Mouse (Mus musculus): ENCODE measurements around the gene Kcnk2. TPM values are rescaled to one million over a fixed set of nuclear protein-coding genes. Genes with fewer than 3 reads are reported as not detected.
"Not testable (repeated sequence)": the region's sequence is repeated elsewhere in the genome, so short reads cannot be mapped to it uniquely, and the experiment has no call there.

Gene Kcnk2
- total RNA-seq, 2 experiments from 2014 or later: 3.2 to 3.8 TPM

- no peak for DNase-seq
- intact Hi-C loops (cut with DNase I): loop anchor here (10.0 kb wide), 1 partner anchor 230 kb away; no protein-coding TSS in a partner anchor
These were observed 56.9 kb downstream of the Kcnk2 start for GRCm38 (mm10) chr1:189345166-189345565.

GRCm38 (mm10) chr1:189343301-189344251 lies 58.5 kb downstream of the Kcnk2 start:
- peak; percentile 43 to 53 for DNase-seq
- intact Hi-C loops (cut with DNase I): loop anchor here (10.0 kb wide), 1 partner anchor 231 kb away; no protein-coding TSS in a partner anchor

- DNase-seq: peak in 1 of 2 experiments; percentile 9
- intact Hi-C loops (cut with DNase I): loop anchor here (10.0 kb wide), 1 partner anchor 232 kb away; no protein-coding TSS in a partner anchor
These were observed 59.5 kb downstream of the Kcnk2 start for GRCm38 (mm10) chr1:189342416-189343104.

GRCm38 (mm10) chr1:189341381-189341917 lies 60.6 kb downstream of the Kcnk2 start:
- no peak for DNase-seq
- intact Hi-C loops (cut with DNase I): loop anchor here (10.0 kb wide), 1 partner anchor 233 kb away; no protein-coding TSS in a partner anchor

GRCm38 (mm10) chr1:189315896-189316295 lies 86.2 kb downstream of the Kcnk2 start:
- intact Hi-C loops (cut with DNase I): loop anchor here (5.0 to 10.0 kb wide), 2 partner anchors 261 to 291 kb away; no protein-coding TSS in a partner anchor
- no peak for DNase-seq

- intact Hi-C loops (cut with DNase I): loop anchor here (10.0 kb wide), 1 partner anchor 290 kb away; no protein-coding TSS in a partner anchor
- DNase-seq: no peak
These were observed 87.6 kb downstream of the Kcnk2 start for GRCm38 (mm10) chr1:189314495-189314894.

GRCm38 (mm10) chr1:189313750-189314149 lies 88.3 kb downstream of the Kcnk2 start:
- no peak for DNase-seq
- intact Hi-C loops (cut with DNase I): loop anchor here (10.0 kb wide), 1 partner anchor 289 kb away; no protein-coding TSS in a partner anchor

- no peak for DNase-seq
- intact Hi-C loops (cut with DNase I): loop anchor here (10.0 kb wide), 1 partner anchor 285 kb away; no protein-coding TSS in a partner anchor
These were observed 91.9 kb downstream of the Kcnk2 start for GRCm38 (mm10) chr1:189310145-189310544.

- no peak for DNase-seq
- intact Hi-C loops (cut with DNase I): no loop called here
These were observed 97.0 kb downstream of the Kcnk2 start for GRCm38 (mm10) chr1:189304988-189305522.

- DNase-seq: no peak
- intact Hi-C loops (cut with DNase I): no loop called here
These were observed 99.1 kb downstream of the Kcnk2 start for GRCm38 (mm10) chr1:189303001-189303400.

- DNase-seq: no peak
- intact Hi-C loops (cut with DNase I): no loop called here
These were observed 108.2 kb downstream of the Kcnk2 start for GRCm38 (mm10) chr1:189293679-189294406.

- intact Hi-C loops (cut with DNase I): no loop called here
These were observed 111.2 kb downstream of the Kcnk2 start for GRCm38 (mm10) chr1:189290885-189291284.

GRCm38 (mm10) chr1:189288948-189289347 lies 113.1 kb downstream of the Kcnk2 start:
- DNase-seq: no peak
- intact Hi-C loops (cut with DNase I): no loop called here

More at GRCm38 (mm10) chr1:189290885-189291284, 111.2 kb downstream of the Kcnk2 start:
- no peak for DNase-seq

GRCm38 (mm10) chr1:189272281-189272680 lies 129.8 kb downstream of the Kcnk2 start:
- DNase-seq: no peak
- intact Hi-C loops (cut with DNase I): no loop called here

- intact Hi-C loops (cut with DNase I): no loop called here
These were observed 148.4 kb downstream of the Kcnk2 start for GRCm38 (mm10) chr1:189253631-189254030.

GRCm38 (mm10) chr1:189253207-189253606 lies 148.9 kb downstream of the Kcnk2 start:
- intact Hi-C loops (cut with DNase I): no loop called here
- no peak for DNase-seq

More at GRCm38 (mm10) chr1:189253631-189254030, 148.4 kb downstream of the Kcnk2 start:
- DNase-seq: no peak

GRCm38 (mm10) chr1:189243206-189243605 lies 158.9 kb downstream of the Kcnk2 start:
- intact Hi-C loops (cut with DNase I); DNase-seq: not testable (repeated sequence)

- DNase-seq: no peak
- intact Hi-C loops (cut with DNase I): no loop called here
These were observed 166.8 kb downstream of the Kcnk2 start for GRCm38 (mm10) chr1:189235261-189235660.

GRCm38 (mm10) chr1:189232829-189233228 lies 169.2 kb downstream of the Kcnk2 start:
- no peak for DNase-seq

More at GRCm38 (mm10) chr1:189232829-189233228, 169.2 kb downstream of the Kcnk2 start:
- intact Hi-C loops (cut with DNase I): no loop called here
